Mouse (Mus musculus): ENCODE measurements around the gene Cyb5r3.

DNA sequence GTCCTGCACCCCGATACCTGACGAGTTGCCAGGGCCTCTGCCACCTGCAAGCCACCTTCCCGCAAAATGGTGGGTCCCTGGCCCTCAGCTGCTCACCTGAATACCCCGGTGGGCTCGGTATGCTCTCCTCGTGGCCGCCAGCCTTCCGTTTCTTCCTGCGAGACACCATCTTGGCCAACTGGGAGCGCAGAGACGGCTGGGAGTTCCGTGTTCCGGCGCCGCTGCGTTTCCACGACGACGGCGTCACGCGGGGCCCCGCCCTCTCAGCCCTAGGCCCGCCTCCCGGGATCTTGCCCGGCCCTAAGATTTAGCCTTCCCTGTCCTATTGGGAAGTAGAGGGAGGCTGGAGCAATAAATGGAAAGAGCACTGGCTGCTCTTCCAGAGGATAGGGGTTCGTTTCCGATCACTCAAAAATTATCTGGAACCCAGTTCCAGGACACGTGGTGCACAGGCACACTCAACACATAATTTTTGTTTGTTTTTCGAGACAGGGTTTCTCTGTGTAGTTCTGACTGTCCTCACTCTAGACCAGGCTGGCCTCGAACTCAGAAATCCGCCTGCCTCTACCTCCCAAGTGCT lies 49.7 kb downstream of the Cyb5r3 start, which contains the start of gene Rrp7a:
- TF ChIP-seq CTCF (IDR thresholded peaks at IDR 0.05; ENCODE audit: low read depth) (no peak), EP300 (IDR thresholded peaks at IDR 0.05; ENCODE audit: low read depth) (no peak)
